Mouse (Mus musculus): ENCODE results near the gene Sox2. TPM values are rescaled to one million over a fixed set of nuclear protein-coding genes. Genes with fewer than 3 reads are reported as not detected.

Gene Sox2
- polyA plus RNA-seq, 1 experiment = 26.5 TPM

- TF ChIP-seq CTCF (IDR thresholded peaks at IDR 0.05; ENCODE audit: borderline replicate concordance, insufficient read depth, low read depth, low read length) (no peak), POLR2A (IDR thresholded peaks at IDR 0.05; ENCODE audit: borderline replicate concordance, insufficient read depth, low read length) (no peak)
- H3K4me3 ChIP-seq (replicated peaks; ENCODE audit: insufficient read depth, low read depth, low read length) = no peak overlapping the region
- peaks cover 5% of the 10 kb centered on the region; the same call in 1 of the 2 replicates for H3K27me3 ChIP-seq (ENCODE audit: control insufficient read depth, insufficient read depth, low read length)
- no peak for DNase-seq
- H3K4me1 ChIP-seq (ENCODE audit: control insufficient read depth, insufficient read depth, low read length) = peaks cover 12% of the 10 kb centered on the region
- 35% methylated on average over 10 of the region's 10 CpGs for WGBS
- H3K27ac ChIP-seq (ENCODE audit: insufficient read depth, low read length) = no peak overlapping the region
Measured at GRCm38 (mm10) chr3:34646169-34646568, 4.0 kb upstream of the Sox2 start.

GRCm38 (mm10) chr3:34647688-34648087 lies 2.5 kb upstream of the Sox2 start:
- peaks cover 8% of the 10 kb centered on the region for H3K4me1 ChIP-seq (ENCODE audit: control insufficient read depth, insufficient read depth, low read length)
- H3K27ac ChIP-seq (ENCODE audit: insufficient read depth, low read length) = no peak overlapping the region
- TF ChIP-seq CTCF (IDR thresholded peaks at IDR 0.05; ENCODE audit: borderline replicate concordance, insufficient read depth, low read depth, low read length) = peak; percentile 60; the same call in 1 of the 2 replicates
- no peak for TF ChIP-seq POLR2A (IDR thresholded peaks at IDR 0.05; ENCODE audit: borderline replicate concordance, insufficient read depth, low read length)
- peaks cover 5% of the 10 kb centered on the region; the same call in 1 of the 2 replicates for H3K27me3 ChIP-seq (ENCODE audit: control insufficient read depth, insufficient read depth, low read length)
- no peak overlapping the region for H3K4me3 ChIP-seq (replicated peaks; ENCODE audit: insufficient read depth, low read depth, low read length)
- 2% methylated on average over 14 of the region's 14 CpGs for WGBS
- peak; percentile 53 to 66 for DNase-seq

- Histone ChIP-seq H3K27ac (ENCODE audit: insufficient read depth, low read length) (no peak overlapping the region), H3K4me1 (ENCODE audit: control insufficient read depth, insufficient read depth, low read length) (peaks cover 8% of the 10 kb centered on the region), H3K27me3 (ENCODE audit: control insufficient read depth, insufficient read depth, low read length) (peaks cover 5% of the 10 kb centered on the region; the same call in 1 of the 2 replicates), H3K4me3 (replicated peaks; ENCODE audit: insufficient read depth, low read depth, low read length) (no peak overlapping the region)
- 29% methylated on average over 19 of the region's 19 CpGs for WGBS
- no peak for DNase-seq
- TF ChIP-seq CTCF (IDR thresholded peaks at IDR 0.05; ENCODE audit: borderline replicate concordance, insufficient read depth, low read depth, low read length) = no peak
- no peak for TF ChIP-seq POLR2A (IDR thresholded peaks at IDR 0.05; ENCODE audit: borderline replicate concordance, insufficient read depth, low read length)
Measured at GRCm38 (mm10) chr3:34648105-34648832, 1.9 kb upstream of the Sox2 start.

- 4% methylated on average over 50 of the region's 50 CpGs for WGBS
Measured at GRCm38 (mm10) chr3:34648833-34649719, 1.1 kb upstream of the Sox2 start.

GRCm38 (mm10) chr3:34650621-34651361 lies 586 bp downstream of the Sox2 start:
- H3K4me1 ChIP-seq (ENCODE audit: control insufficient read depth, insufficient read depth, low read length) = peaks cover 8% of the 10 kb centered on the region
- TF ChIP-seq CTCF (IDR thresholded peaks at IDR 0.05; ENCODE audit: borderline replicate concordance, insufficient read depth, low read depth, low read length) (no peak), POLR2A (IDR thresholded peaks at IDR 0.05; ENCODE audit: borderline replicate concordance, insufficient read depth, low read length) (no peak)
- no peak overlapping the region; the same call in 1 of the 2 replicates for H3K27ac ChIP-seq (ENCODE audit: insufficient read depth, low read length)
- H3K4me3 ChIP-seq (replicated peaks; ENCODE audit: insufficient read depth, low read depth, low read length) = peak overlapping the region; percentile 42
- under 1% methylated on average over 67 of the region's 67 CpGs for WGBS
- DNase-seq = no peak
- peaks cover 5% of the 10 kb centered on the region; the same call in 1 of the 2 replicates for H3K27me3 ChIP-seq (ENCODE audit: control insufficient read depth, insufficient read depth, low read length)

More at GRCm38 (mm10) chr3:34648833-34649719, 1.1 kb upstream of the Sox2 start:
- DNase-seq = no peak
- Histone ChIP-seq H3K27me3 (ENCODE audit: control insufficient read depth, insufficient read depth, low read length) (peaks cover 5% of the 10 kb centered on the region; the same call in 1 of the 2 replicates), H3K4me3 (replicated peaks; ENCODE audit: insufficient read depth, low read depth, low read length) (no peak overlapping the region), H3K4me1 (ENCODE audit: control insufficient read depth, insufficient read depth, low read length) (peaks cover 8% of the 10 kb centered on the region), H3K27ac (ENCODE audit: insufficient read depth, low read length) (no peak overlapping the region)
- TF ChIP-seq CTCF (IDR thresholded peaks at IDR 0.05; ENCODE audit: borderline replicate concordance, insufficient read depth, low read depth, low read length) (no peak), POLR2A (IDR thresholded peaks at IDR 0.05; ENCODE audit: borderline replicate concordance, insufficient read depth, low read length) (no peak)

- peaks cover 8% of the 10 kb centered on the region for H3K4me1 ChIP-seq (ENCODE audit: control insufficient read depth, insufficient read depth, low read length)
- no peak for DNase-seq
- H3K4me3 ChIP-seq (replicated peaks; ENCODE audit: insufficient read depth, low read depth, low read length) = no peak overlapping the region
- WGBS = 5% methylated on average over 26 of the region's 26 CpGs
- TF ChIP-seq CTCF (IDR thresholded peaks at IDR 0.05; ENCODE audit: borderline replicate concordance, insufficient read depth, low read depth, low read length) (no peak), POLR2A (IDR thresholded peaks at IDR 0.05; ENCODE audit: borderline replicate concordance, insufficient read depth, low read length) (no peak)
- no peak overlapping the region; the same call in 1 of the 2 replicates for H3K27ac ChIP-seq (ENCODE audit: insufficient read depth, low read length)
- peaks cover 5% of the 10 kb centered on the region; the same call in 1 of the 2 replicates for H3K27me3 ChIP-seq (ENCODE audit: control insufficient read depth, insufficient read depth, low read length)
Measured at GRCm38 (mm10) chr3:34651486-34652170, 1.4 kb downstream of the Sox2 start.

Data from cerebellum, adult 2 months (tissue).